Mouse (Mus musculus) T-helper 17 cell (primary cell): ENCODE results near the gene Tas2r123.

Experiments used
- in situ Hi-C, 2 experiments: fragments of 300-600 bp; cut with MboI, MseI; formaldehyde crosslinking; loops; 1 replicate in 1 of 2; 2 replicates in 1 of 2; pipeline ENCODE4 v1.15.1; 2025; ENCODE audit warnings: high pct_unique_total_duplicates in 2 of 2

Tas2r123 gene

GRCm38 (mm10) chr6:132846842-132847241 is at the start of gene Tas2r123:
Tas2r123 (plus strand) TSS chr6:132847142.
- in situ Hi-C loops: loop anchor here in 1 of 2 experiments (5.0 kb wide), 1 partner anchor 150 kb away; no protein-coding TSS in a partner anchor

DNA sequence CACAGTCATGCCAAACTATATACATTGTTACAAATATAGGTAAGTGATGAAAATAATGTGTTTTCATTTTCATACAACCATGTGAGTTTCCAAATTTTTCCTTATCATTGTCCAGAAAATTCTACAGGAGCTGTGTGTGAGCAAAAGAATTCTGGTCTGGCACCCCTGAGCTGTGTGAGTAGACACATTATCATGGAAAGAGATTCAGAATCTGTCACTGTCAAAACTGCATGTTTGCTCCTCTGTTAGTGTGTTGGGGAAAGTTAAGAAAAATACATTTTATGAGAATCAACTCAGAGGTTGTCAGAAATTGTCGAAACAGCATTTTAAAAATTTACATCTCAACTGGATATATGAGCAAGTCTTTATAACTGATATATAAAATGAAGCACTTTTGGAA is 44.4 kb upstream of the Tas2r123 start, which contains the start of gene Tas2r117:
Gene Tas2r117, plus strand, starts transcription at position 301 of the 400 bp plus-strand sequence.
- in situ Hi-C loops: loop anchor here in 1 of 2 experiments (5.0 kb wide), 1 partner anchor 215 kb away; no protein-coding TSS in a partner anchor

GRCm38 (mm10) chr6:132855138-132855537 is 8.2 kb downstream of the Tas2r123 start, which contains the start of gene Tas2r116:
Tas2r116 (plus strand) TSS chr6:132855438.
- in situ Hi-C loops: no loop called here

GRCm38 (mm10) chr6:132867708-132868107 is 20.8 kb downstream of the Tas2r123 start, which contains the start of gene Tas2r110:
Tas2r110 (plus strand) TSS chr6:132868008.
- in situ Hi-C loops: no loop called here

DNA sequence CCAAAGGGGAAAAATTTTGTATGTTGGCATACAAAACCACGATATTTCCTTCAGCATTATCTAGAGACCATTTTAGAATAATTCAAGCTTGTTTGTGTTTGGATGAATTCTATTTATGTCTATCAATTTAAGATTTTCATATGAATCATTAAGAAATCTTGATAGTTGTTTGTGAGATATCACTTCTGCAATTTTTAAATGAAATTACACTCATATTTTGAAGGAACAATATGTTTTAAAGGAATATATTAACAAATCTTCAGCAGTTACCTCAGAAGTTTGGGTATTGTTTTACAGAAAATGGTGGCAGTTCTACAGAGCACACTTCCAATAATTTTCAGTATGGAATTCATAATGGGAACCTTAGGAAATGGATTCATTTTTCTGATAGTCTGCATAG is 45.8 kb downstream of the Tas2r123 start, which contains the start of gene Tas2r113:
Gene Tas2r113, plus strand, starts transcription at position 301 of the 400 bp plus-strand sequence.
- in situ Hi-C loops: no loop called here
